Mouse (Mus musculus) regulatory T cell (primary cell): ENCODE measurements around the gene Pde11a.

Experiments used
- in situ Hi-C: fragments of 300-600 bp; cut with MboI, MseI; formaldehyde crosslinking; loops from one replicate; pipeline ENCODE4 v1.15.1; 2025; ENCODE audit warnings: high pct_unique_total_duplicates

The Pde11a gene

GRCm38 (mm10) chr2:76323185-76323875 is 15.2 kb downstream of the Pde11a start:
- in situ Hi-C loops, result no loop called here

- in situ Hi-C loops, result no loop called here
Measured at GRCm38 (mm10) chr2:76320336-76320735, 18.2 kb downstream of the Pde11a start.

- in situ Hi-C loops, result no loop called here
Measured at GRCm38 (mm10) chr2:76319231-76319630, 19.3 kb downstream of the Pde11a start.

- in situ Hi-C loops, result no loop called here
Measured at GRCm38 (mm10) chr2:76287671-76288070, 50.9 kb downstream of the Pde11a start.

- in situ Hi-C loops, result no loop called here
Measured at GRCm38 (mm10) chr2:76286288-76286740, 52.3 kb downstream of the Pde11a start.

- in situ Hi-C loops, result no loop called here
Measured at GRCm38 (mm10) chr2:76285150-76285549, 53.4 kb downstream of the Pde11a start.

- in situ Hi-C loops, result no loop called here
Measured at GRCm38 (mm10) chr2:76283378-76284132, 55.0 kb downstream of the Pde11a start.

- in situ Hi-C loops, result loop anchor here (10.0 kb wide), 1 partner anchor 355 kb away; no protein-coding TSS in a partner anchor
Measured at GRCm38 (mm10) chr2:76269494-76269893, 69.1 kb downstream of the Pde11a start.

GRCm38 (mm10) chr2:76267335-76267734 is 71.2 kb downstream of the Pde11a start:
- in situ Hi-C loops, result loop anchor here (10.0 kb wide), 1 partner anchor 357 kb away; no protein-coding TSS in a partner anchor

- in situ Hi-C loops, result loop anchor here (10.0 kb wide), 1 partner anchor 358 kb away; no protein-coding TSS in a partner anchor
Measured at GRCm38 (mm10) chr2:76266622-76267021, 72.0 kb downstream of the Pde11a start.

- in situ Hi-C loops, result loop anchor here (10.0 kb wide), 1 partner anchor 361 kb away; no protein-coding TSS in a partner anchor
Measured at GRCm38 (mm10) chr2:76264258-76264657, 74.3 kb downstream of the Pde11a start.

GRCm38 (mm10) chr2:76262661-76263060 is 75.9 kb downstream of the Pde11a start:
- in situ Hi-C loops, result loop anchor here (10.0 kb wide), 1 partner anchor 362 kb away; no protein-coding TSS in a partner anchor

- in situ Hi-C loops, result no loop called here
Measured at GRCm38 (mm10) chr2:76254833-76255232, 83.7 kb downstream of the Pde11a start.

GRCm38 (mm10) chr2:76251379-76251778 is 87.2 kb downstream of the Pde11a start:
- in situ Hi-C loops, result no loop called here

- in situ Hi-C loops, result no loop called here
Measured at GRCm38 (mm10) chr2:76248242-76248641, 90.3 kb downstream of the Pde11a start.

GRCm38 (mm10) chr2:76239175-76239574 is 99.4 kb downstream of the Pde11a start:
- in situ Hi-C loops, result no loop called here

GRCm38 (mm10) chr2:76238496-76238895 is 100.1 kb downstream of the Pde11a start:
- in situ Hi-C loops, result no loop called here

GRCm38 (mm10) chr2:76237638-76238420 is 100.7 kb downstream of the Pde11a start:
- in situ Hi-C loops, result no loop called here

- in situ Hi-C loops, result no loop called here
Measured at GRCm38 (mm10) chr2:76220364-76221108, 118.0 kb downstream of the Pde11a start.

- in situ Hi-C loops, result no loop called here
Measured at GRCm38 (mm10) chr2:76219540-76219939, 119.0 kb downstream of the Pde11a start.

GRCm38 (mm10) chr2:76216146-76216545 is 122.4 kb downstream of the Pde11a start:
- in situ Hi-C loops, result no loop called here
